Mouse (Mus musculus) kidney, postnatal 0 days (tissue): Measurements from ENCODE around the gene Vstm5. TPM values are rescaled to one million over a fixed set of nuclear protein-coding genes. Genes with fewer than 3 reads are reported as not detected.

Source experiments
- ATAC-seq: fragments of 200-750 bp; cut with Nextera tagmentation; replicated peaks from 2 replicates; pipeline ENCODE4 v1.8.0; 2017; ENCODE audit warnings: low read depth, moderate number of reproducible peaks, moderate TSS enrichment, moderate library complexity; ENCODE audit not compliant: low FRiP score
- DNase-seq: peaks from one replicate; pipeline ENCODE4 v3.0.0-alpha.2; 2016; ENCODE audit warnings: low spot score
- H3K27ac ChIP-seq: fragments of 300-500 bp; sonication (generic); 2 replicates; pipeline ENCODE4 v1.5.1; 2014; ENCODE audit warnings: mild to moderate bottlenecking
- H3K27me3 ChIP-seq: fragments of 300-500 bp; sonication (generic); 2 replicates; pipeline ENCODE4 v1.6.1; 2014; ENCODE audit warnings: low read length, mixed read lengths; ENCODE audit not compliant: insufficient read depth
- H3K36me3 ChIP-seq: fragments of 300-500 bp; sonication (generic); 2 replicates; pipeline ENCODE4 v1.6.1; 2014; ENCODE audit warnings: low read length, mixed read lengths; ENCODE audit not compliant: insufficient read depth
- H3K4me1 ChIP-seq: fragments of 300-500 bp; sonication (generic); replicated peaks from 2 replicates; pipeline ENCODE4 v1.6.1; 2014; ENCODE audit warnings: antibody characterized with exemption, low read length, mixed read lengths; ENCODE audit not compliant: insufficient read depth
- H3K4me2 ChIP-seq: fragments of 300-500 bp; sonication (generic); 2 replicates; pipeline ENCODE4 v1.6.1; 2014; ENCODE audit warnings: mild to moderate bottlenecking, low read length, moderate library complexity, mixed read lengths
- H3K4me3 ChIP-seq: fragments of 300-500 bp; sonication (generic); replicated peaks from 2 replicates; pipeline ENCODE4 v1.5.1; 2014; ENCODE audit warnings: low read depth, low read length
- H3K9ac ChIP-seq: fragments of 300-500 bp; sonication (generic); 2 replicates; pipeline ENCODE4 v1.6.1; 2014; ENCODE audit warnings: low read depth, low read length
- H3K9me3 ChIP-seq: fragments of 300-500 bp; sonication (generic); replicated peaks from 2 replicates; pipeline ENCODE4 v1.6.1; 2016; ENCODE audit warnings: low read length, inconsistent platforms, mixed read lengths
- CTCF ChIP-seq: IDR thresholded peaks from 2 replicates; pipeline ENCODE4 v1.5.1; 2016; ENCODE audit warnings: antibody characterized with exemption, low read depth, mild to moderate bottlenecking, moderate library complexity
- WGBS: fragments of 180-500 bp; shearing (Covaris S2); extraction: QIAGEN DNeasy Blood & Tissue Kit; methylation state at CpG from one replicate; pipeline ENCODE4 v1.1.7; 2014; 5-methylcytosine and 5-hydroxymethylcytosine counted together
- polyA plus RNA-seq: library from polyadenylated mRNA; unstranded; fragments of >200 nt; fragmentation: Nextera tagmentation; extraction: Ambion mirVana; gene quantifications from 2 replicates; pipeline ENCODE4 v1.2.1, GENCODE M21; 2015

The Vstm5 gene
- polyA plus RNA-seq, 1 experiment from 2014 or later = 10.5 TPM

- Histone ChIP-seq H3K27ac (0 out of 2 replicates have a peak overlapping the region, but pooled peaks have one; percentile 72), H3K4me3 (peak overlapping the region; percentile 44; the same call in 1 of the 2 replicates), H3K4me1 (0 out of 2 replicates have a peak, but pooled peaks cover 6% of the 10 kb centered on the region), H3K27me3 (no peaks in the 10 kb centered on the region), H3K36me3 (no peaks in the 10 kb centered on the region), H3K9me3 (no peaks in the 10 kb centered on the region), H3K9ac (no peak overlapping the region), H3K4me2 (peak overlapping the region; percentile 77; the same call in 1 of the 2 replicates)
- no peak for ATAC-seq
- WGBS = 87% methylated on average over 6 of the region's 6 CpGs
- TF ChIP-seq CTCF = no peak
- DNase-seq = no peak
These were observed 1.2 kb downstream of the Vstm5 start for GRCm38 (mm10) chr9:15240006-15240405.

- ATAC-seq (no peak), DNase-seq (no peak)
- 0 out of 2 replicates have a peak overlapping the region, but pooled peaks have one; percentile 6 for H3K4me2 ChIP-seq
- 0 out of 2 replicates have a peak, but pooled peaks cover 6% of the 10 kb centered on the region for H3K4me1 ChIP-seq
- no peak overlapping the region for H3K27ac ChIP-seq
- no peak for TF ChIP-seq CTCF
- H3K9ac ChIP-seq = no peak overlapping the region
- 68% methylated on average over 6 of the region's 6 CpGs for WGBS
- no peaks in the 10 kb centered on the region for H3K36me3 ChIP-seq
- H3K4me3 ChIP-seq = no peak overlapping the region
- H3K27me3 ChIP-seq = no peaks in the 10 kb centered on the region
- no peaks in the 10 kb centered on the region for H3K9me3 ChIP-seq
These were observed 2.2 kb downstream of the Vstm5 start for GRCm38 (mm10) chr9:15240863-15241595.

GRCm38 (mm10) chr9:15241596-15241939 lies 2.7 kb downstream of the Vstm5 start:
- no peaks in the 10 kb centered on the region for H3K36me3 ChIP-seq
- no peak overlapping the region for H3K4me2 ChIP-seq
- no peak overlapping the region for H3K9ac ChIP-seq
- WGBS = 33% methylated on average over 9 of the region's 9 CpGs
- ATAC-seq (peak; percentile 53), DNase-seq (peak; percentile 82)
- H3K9me3 ChIP-seq = no peaks in the 10 kb centered on the region
- H3K4me3 ChIP-seq = no peak overlapping the region
- H3K27ac ChIP-seq = no peak overlapping the region
- no peaks in the 10 kb centered on the region for H3K27me3 ChIP-seq
- H3K4me1 ChIP-seq = 0 out of 2 replicates have a peak, but pooled peaks cover 6% of the 10 kb centered on the region
- peak; percentile 79 for TF ChIP-seq CTCF

GRCm38 (mm10) chr9:15242130-15242529 lies 3.3 kb downstream of the Vstm5 start:
- WGBS = 97% methylated on average over 1 of the region's 1 CpGs
- Histone ChIP-seq H3K4me1 (0 out of 2 replicates have a peak, but pooled peaks cover 6% of the 10 kb centered on the region), H3K27ac (no peak overlapping the region), H3K4me2 (no peak overlapping the region), H3K9ac (no peak overlapping the region), H3K36me3 (no peaks in the 10 kb centered on the region), H3K4me3 (no peak overlapping the region), H3K9me3 (no peaks in the 10 kb centered on the region), H3K27me3 (no peaks in the 10 kb centered on the region)
- TF ChIP-seq CTCF = no peak
- DNase-seq (no peak), ATAC-seq (no peak)

GRCm38 (mm10) chr9:15245319-15246075 lies 6.7 kb downstream of the Vstm5 start:
- Histone ChIP-seq H3K9ac (no peak overlapping the region), H3K4me3 (no peak overlapping the region), H3K9me3 (no peaks in the 10 kb centered on the region), H3K27me3 (no peaks in the 10 kb centered on the region), H3K4me2 (no peak overlapping the region), H3K27ac (no peak overlapping the region), H3K36me3 (no peaks in the 10 kb centered on the region), H3K4me1 (no peaks in the 10 kb centered on the region)
- ATAC-seq (no peak), DNase-seq (no peak)
- TF ChIP-seq CTCF = no peak
- 49% methylated on average over 14 of the region's 14 CpGs for WGBS

GRCm38 (mm10) chr9:15250376-15250775 lies 11.5 kb downstream of the Vstm5 start:
- Histone ChIP-seq H3K36me3 (no peaks in the 10 kb centered on the region), H3K4me1 (no peaks in the 10 kb centered on the region), H3K27me3 (no peaks in the 10 kb centered on the region), H3K4me3 (no peak overlapping the region), H3K9me3 (no peaks in the 10 kb centered on the region), H3K4me2 (no peak overlapping the region), H3K27ac (no peak overlapping the region), H3K9ac (no peak overlapping the region)
- no peak for ATAC-seq
- no peak for TF ChIP-seq CTCF
- 58% methylated on average over 7 of the region's 7 CpGs for WGBS
- no peak for DNase-seq
